Mouse (Mus musculus) stomach, postnatal 0 days (tissue): ENCODE data around the gene Gnb4.

Experiments used
- CTCF ChIP-seq: IDR thresholded peaks from 2 replicates; pipeline ENCODE4 v1.5.1; 2016; ENCODE audit warnings: antibody characterized with exemption, low read depth, mild to moderate bottlenecking, moderate library complexity
- EP300 ChIP-seq: optimal IDR thresholded peaks from 2 replicates; pipeline ENCODE3; 2016; ENCODE audit warnings: antibody characterized with exemption

GRCm38 (mm10) chr3:32535692-32536091 is 80.7 kb downstream of the Gnb4 start:
- no peak for TF ChIP-seq CTCF
- no peak for TF ChIP-seq EP300
